Mouse (Mus musculus) heart, postnatal 0 days (tissue): ENCODE measurements around the gene Serpinc1.

ENCODE experiments used
- CTCF ChIP-seq: IDR thresholded peaks from 2 replicates; pipeline ENCODE4 v1.5.1; 2016; ENCODE audit warnings: antibody characterized with exemption, control low read depth, low read depth
- EP300 ChIP-seq: IDR thresholded peaks from 2 replicates; pipeline ENCODE4 v1.6.1; 2016; ENCODE audit warnings: antibody characterized with exemption, low read depth

- TF ChIP-seq EP300, result no peak
- TF ChIP-seq CTCF, result no peak
These were observed 58.0 kb downstream of the Serpinc1 start for GRCm38 (mm10) chr1:161036411-161036841.
